Mouse (Mus musculus): ENCODE data around the gene Tert. TPM values are rescaled to one million over a fixed set of nuclear protein-coding genes. Genes with fewer than 3 reads are reported as not detected.

Tert gene
- polyA plus RNA-seq (2014; fragmentation: Illumina TruSeq; extraction: RNeasy Lipid Tissue Mini Kit (QIAGEN cat#74804)) = 2.5 TPM

DNA sequence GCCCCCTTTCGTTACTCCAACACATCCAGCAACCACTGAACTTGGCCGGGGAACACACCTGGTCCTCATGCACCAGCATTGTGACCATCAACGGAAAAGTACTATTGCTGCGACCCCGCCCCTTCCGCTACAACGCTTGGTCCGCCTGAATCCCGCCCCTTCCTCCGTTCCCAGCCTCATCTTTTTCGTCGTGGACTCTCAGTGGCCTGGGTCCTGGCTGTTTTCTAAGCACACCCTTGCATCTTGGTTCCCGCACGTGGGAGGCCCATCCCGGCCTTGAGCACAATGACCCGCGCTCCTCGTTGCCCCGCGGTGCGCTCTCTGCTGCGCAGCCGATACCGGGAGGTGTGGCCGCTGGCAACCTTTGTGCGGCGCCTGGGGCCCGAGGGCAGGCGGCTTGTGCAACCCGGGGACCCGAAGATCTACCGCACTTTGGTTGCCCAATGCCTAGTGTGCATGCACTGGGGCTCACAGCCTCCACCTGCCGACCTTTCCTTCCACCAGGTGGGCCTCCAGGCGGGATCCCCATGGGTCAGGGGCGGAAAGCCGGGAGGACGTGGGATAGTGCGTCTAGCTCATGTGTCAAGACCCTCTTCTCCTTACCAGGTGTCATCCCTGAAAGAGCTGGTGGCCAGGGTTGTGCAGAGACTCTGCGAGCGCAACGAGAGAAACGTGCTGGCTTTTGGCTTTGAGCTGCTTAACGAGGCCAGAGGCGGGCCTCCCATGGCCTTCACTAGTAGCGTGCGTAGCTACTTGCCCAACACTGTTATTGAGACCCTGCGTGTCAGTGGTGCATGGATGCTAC is at the start of gene Tert:
Tert (plus strand) TSS at position 167 of the 805 bp plus-strand sequence.

DNA sequence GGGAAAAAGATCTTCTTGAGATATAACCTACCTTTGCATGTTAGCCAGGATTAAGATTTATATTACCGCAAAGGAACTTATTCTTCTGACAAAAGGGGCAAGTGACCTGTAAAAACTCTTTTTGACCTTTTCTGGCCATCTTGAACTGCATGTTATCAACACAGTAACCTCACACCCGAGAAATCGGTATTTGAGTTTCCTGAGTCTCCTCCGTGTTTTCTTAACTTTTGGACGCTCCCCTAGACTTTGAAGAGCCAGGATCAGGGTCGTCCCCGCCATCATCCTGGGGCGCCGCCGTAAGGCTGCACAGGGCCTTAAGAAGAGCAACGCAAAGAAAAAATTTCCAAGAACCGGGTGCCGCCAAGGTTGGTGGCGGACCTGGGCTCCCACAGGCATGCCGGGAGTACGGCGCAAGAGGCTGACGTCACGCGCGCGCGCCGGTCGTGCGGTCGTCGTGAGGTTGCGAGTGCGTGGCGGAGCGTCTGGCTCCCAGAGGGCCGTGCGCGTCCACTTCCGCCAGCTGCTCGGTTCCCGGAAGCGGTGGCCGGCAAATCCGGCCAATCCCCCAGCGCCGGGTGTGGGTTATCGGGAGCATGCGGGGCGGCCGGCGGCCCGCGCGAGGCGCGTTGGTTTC is 23.1 kb upstream of the Tert start, which contains the start of gene Clptm1l:
Clptm1l (plus strand) TSS at position 485 of the 634 bp plus-strand sequence.

DNA sequence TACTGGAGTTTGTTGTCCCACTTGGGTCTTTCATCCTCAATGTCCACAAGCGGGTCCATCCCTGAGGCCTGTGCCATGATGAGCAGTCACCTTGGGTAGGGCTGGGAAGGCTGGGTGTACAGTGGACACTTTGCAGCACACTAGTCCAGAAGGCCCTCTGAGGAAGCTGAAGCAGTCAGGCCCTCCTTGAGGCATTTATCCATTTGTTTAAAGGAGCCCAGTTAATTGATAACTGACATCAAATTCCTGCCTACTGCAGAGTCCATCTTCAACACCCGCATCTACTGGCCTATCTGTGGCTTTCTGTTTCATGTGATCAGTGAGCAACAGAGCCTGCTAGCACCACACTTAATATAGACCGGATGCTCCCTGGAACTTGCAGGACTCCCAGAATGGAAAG is 51.1 kb downstream of the Tert start, which contains the start of gene Slc6a18:
Slc6a18 (minus strand) TSS at position 171 of the 400 bp plus-strand sequence.

Other genes starting within 250 kb of the Tert start
- gene Lpcat1, start 159.7 kb upstream of the Tert start, polyA plus RNA-seq (2014; fragmentation: Illumina TruSeq; extraction: RNeasy Lipid Tissue Mini Kit (QIAGEN cat#74804)) = 10.4 TPM
- not detected for gene Slc6a3, start 90.2 kb upstream of the Tert start, polyA plus RNA-seq (2014; fragmentation: Illumina TruSeq; extraction: RNeasy Lipid Tissue Mini Kit (QIAGEN cat#74804))
- gene Clptm1l, start 22.9 kb upstream of the Tert start, polyA plus RNA-seq (2014; fragmentation: Illumina TruSeq; extraction: RNeasy Lipid Tissue Mini Kit (QIAGEN cat#74804)) = 91.9 TPM
- not detected for gene Slc6a18, start 51.1 kb downstream of the Tert start, polyA plus RNA-seq (2014; fragmentation: Illumina TruSeq; extraction: RNeasy Lipid Tissue Mini Kit (QIAGEN cat#74804))
- not detected for gene Slc6a19, start 78.0 kb downstream of the Tert start, polyA plus RNA-seq (2014; fragmentation: Illumina TruSeq; extraction: RNeasy Lipid Tissue Mini Kit (QIAGEN cat#74804))
- 10.7 TPM for gene Slc12a7, start 106.2 kb downstream of the Tert start, polyA plus RNA-seq (2014; fragmentation: Illumina TruSeq; extraction: RNeasy Lipid Tissue Mini Kit (QIAGEN cat#74804))
- gene Nkd2, start 220.7 kb downstream of the Tert start, polyA plus RNA-seq (2014; fragmentation: Illumina TruSeq; extraction: RNeasy Lipid Tissue Mini Kit (QIAGEN cat#74804)) = 3.5 TPM